Mouse (Mus musculus) layer of hippocampus, postnatal 25 days (tissue): Measurements from ENCODE around the gene A630076J17Rik. TPM values are rescaled to one million over a fixed set of nuclear protein-coding genes. Genes with fewer than 3 reads are reported as not detected.

Source experiments
- DNase-seq, 2 experiments: peaks; one replicate each; pipeline ENCODE4 v3.0.0; 2022; ENCODE audit warnings: mixed read lengths in 2 of 2, low spot score in 1 of 2; ENCODE audit errors: extremely low spot score in 1 of 2
- total RNA-seq, 2 experiments: library from RNA; stranded (reverse); gene quantifications; 2 replicates each; pipeline ENCODE4 v1.2.3; 2021

Gene A630076J17Rik
- total RNA-seq, 2 experiments from 2014 or later: not detected

DNA sequence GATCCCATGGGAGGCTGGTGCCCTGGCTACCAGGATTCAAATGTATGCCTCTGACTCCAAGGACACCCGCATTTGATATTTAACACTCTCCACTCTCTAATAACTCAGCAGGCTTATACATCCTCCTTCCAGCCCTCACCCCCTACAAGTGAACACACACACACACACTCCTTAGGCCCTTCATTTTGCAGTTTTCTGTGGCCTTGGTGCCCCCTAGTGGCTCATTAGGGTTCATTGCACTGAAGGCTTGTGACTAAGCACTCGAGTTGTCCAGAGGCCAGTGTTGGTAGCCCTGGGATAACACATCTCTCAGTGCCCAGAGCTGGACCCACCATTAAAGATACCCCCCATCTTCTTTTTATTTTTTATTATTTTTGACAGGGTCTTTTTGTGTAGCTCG lies 43.4 kb downstream of the A630076J17Rik start:
- DNase-seq: peak; percentile 51 to 66

DNA sequence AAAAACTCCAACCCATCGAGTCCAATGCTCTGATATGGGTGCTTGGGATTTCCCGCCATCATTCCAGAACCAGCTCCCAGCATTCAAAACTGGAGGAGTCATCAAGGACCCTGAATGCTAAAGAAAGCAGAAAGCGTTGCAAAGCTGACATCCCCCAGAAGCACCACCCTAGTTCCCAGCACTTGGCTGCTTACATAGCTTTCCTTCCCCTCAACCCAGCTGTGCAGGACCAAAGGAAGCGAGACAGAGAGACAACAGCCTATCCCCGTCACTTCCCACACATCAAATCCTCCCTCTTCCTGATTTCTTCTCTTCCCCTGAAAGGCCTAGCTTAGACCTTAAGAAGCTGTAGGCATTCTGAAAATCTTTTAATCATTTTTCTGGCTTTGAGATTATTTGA lies 44.9 kb downstream of the A630076J17Rik start:
- no peak for DNase-seq

DNA sequence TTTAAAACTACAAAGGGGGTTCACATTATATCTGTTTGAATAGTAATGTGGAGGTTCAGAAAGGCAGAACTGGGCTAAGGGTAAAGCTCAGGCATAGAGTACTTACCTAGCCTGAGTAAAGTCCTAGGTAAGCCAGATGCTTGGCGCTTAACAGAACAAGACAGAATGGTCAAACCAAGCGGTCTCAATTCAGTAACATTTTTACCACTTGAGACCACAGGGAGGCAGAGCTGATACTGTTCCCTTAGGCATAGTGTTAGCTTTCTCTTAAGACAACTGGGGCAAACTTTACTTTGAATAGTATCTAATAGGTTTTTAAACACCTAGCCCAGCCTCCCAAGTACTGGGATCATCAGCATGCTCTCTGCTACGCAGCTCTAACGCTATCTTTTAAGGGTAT lies 45.6 kb downstream of the A630076J17Rik start:
- no peak for DNase-seq

DNA sequence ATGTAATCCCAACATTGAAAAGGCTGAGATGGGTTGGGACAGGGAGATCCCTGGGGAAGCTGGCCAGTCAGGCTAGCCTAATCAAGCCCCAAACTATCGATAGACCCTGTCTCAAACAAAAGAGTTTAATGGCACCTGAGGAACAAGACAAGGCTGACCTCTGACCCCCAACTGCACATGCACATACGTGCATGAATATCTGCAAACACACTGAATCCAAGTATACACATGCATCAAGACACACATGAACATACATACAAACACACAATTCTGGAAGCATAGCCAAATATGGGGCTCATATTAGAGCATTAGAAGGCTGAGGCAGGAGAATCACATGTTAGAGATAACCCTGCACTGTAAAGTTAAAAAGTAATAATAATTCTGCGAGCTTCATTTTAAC lies 46.2 kb downstream of the A630076J17Rik start:
- no peak for DNase-seq

DNA sequence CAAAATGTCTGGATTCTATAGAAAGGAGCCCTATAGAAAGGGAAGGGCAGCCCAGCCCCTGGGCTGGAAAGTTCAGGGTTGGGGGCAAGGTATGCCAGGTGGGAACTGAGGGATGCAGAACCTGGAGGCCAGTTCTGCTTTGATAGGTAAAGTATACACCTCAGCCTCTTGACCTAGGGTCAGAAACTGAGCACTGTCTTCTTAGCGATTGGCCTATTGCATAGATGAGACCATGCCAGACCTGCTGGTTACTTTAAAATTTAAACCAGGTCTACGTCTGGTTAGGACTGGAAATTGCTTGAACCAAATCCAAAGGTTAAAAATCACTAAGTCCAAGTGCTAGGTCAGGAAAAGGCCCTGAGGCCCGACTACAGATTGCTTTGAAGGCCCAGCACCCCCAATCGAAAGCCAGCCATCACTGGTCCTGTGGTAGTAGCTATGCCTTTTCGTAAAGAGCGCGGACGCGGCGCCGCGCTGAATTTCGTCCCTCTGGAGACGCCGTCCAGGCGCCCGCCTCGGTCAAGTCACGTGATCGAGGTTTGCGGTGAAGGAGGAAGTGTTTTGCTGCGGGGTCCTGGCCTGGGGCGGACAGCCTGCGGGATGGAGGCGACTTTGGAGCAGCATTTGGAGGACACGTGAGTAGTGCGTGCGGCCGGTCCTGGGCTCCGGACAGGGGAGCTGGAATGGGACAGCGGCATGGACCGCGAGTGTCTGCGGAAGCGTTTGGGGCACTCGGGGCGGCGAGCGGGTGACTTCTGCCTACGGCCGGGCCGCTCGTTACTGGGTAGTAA lies 48.3 kb downstream of the A630076J17Rik start, which contains the start of gene Lamtor5:
Gene Lamtor5 (plus strand): TSS at position 380 of the 791 bp plus-strand sequence.
- DNase-seq: peak; percentile 84 to 85

Other genes starting within 250 kb of the A630076J17Rik start
- gene Kcna3, start 194.4 kb upstream of the A630076J17Rik start, total RNA-seq: 10 to 100 TPM; 20.3 to 22.1 TPM
- 10 to 100 TPM; 79.9 to 97.7 TPM for gene Kcna2, start 129.5 kb upstream of the A630076J17Rik start, total RNA-seq
- gene Kcna10, start 47.6 kb upstream of the A630076J17Rik start, total RNA-seq: not detected
- not detected for gene Cym, start 8.9 kb upstream of the A630076J17Rik start, total RNA-seq
- gene Prok1, start 9.1 kb downstream of the A630076J17Rik start, total RNA-seq: under 1 TPM in 1 of 2 experiments, not detected in 1; 0.07 TPM
- 10 to 100 TPM; 54.9 to 69.3 TPM for gene Lamtor5, start 48.2 kb downstream of the A630076J17Rik start, total RNA-seq
- gene Slc16a4, start 60.6 kb downstream of the A630076J17Rik start, total RNA-seq: 1 to 10 TPM; 1.0 to 1.9 TPM
- gene Rbm15, start 103.1 kb downstream of the A630076J17Rik start, total RNA-seq: 10 to 100 TPM; 24.9 to 27.6 TPM
- gene Kcnc4, start 228.9 kb downstream of the A630076J17Rik start, total RNA-seq: 10 to 100 TPM; 49.5 to 52.4 TPM